Mouse (Mus musculus): Measurements from ENCODE around the gene Pygl.
A peak's percentile ranks its signal among the peaks of the same experiment; 100 is the strongest.

GRCm38 (mm10) chr12:70140993-70141576, 90.2 kb downstream of the Pygl start:
- TF ChIP-seq CTCF (IDR thresholded peaks at IDR 0.05; ENCODE audit: low read depth, low read length) (peak; percentile 9), EP300 (IDR thresholded peaks at IDR 0.05; ENCODE audit: insufficient read depth, low read depth, low read length) (no peak)
